Mouse (Mus musculus) kidney, postnatal 0 days (tissue): ENCODE measurements at regions not wholly inside any gene's neighbourhood (a gene's known extent, or its start where the extent isn't known, plus 50 kb on each side); places are given as distances from the start of the nearest gene placed in this dataset.

Experiments used
- ATAC-seq: fragments of 200-750 bp; cut with Nextera tagmentation; replicated peaks from 2 replicates; pipeline ENCODE4 v1.8.0; 2017; ENCODE audit warnings: low read depth, moderate number of reproducible peaks, moderate TSS enrichment, moderate library complexity; ENCODE audit not compliant: low FRiP score
- DNase-seq: peaks from one replicate; pipeline ENCODE4 v3.0.0-alpha.2; 2016; ENCODE audit warnings: low spot score
- H3K27ac ChIP-seq: fragments of 300-500 bp; sonication (generic); 2 replicates; pipeline ENCODE4 v1.5.1; 2014; ENCODE audit warnings: mild to moderate bottlenecking
- H3K27me3 ChIP-seq: fragments of 300-500 bp; sonication (generic); 2 replicates; pipeline ENCODE4 v1.6.1; 2014; ENCODE audit warnings: low read length, mixed read lengths; ENCODE audit not compliant: insufficient read depth
- H3K36me3 ChIP-seq: fragments of 300-500 bp; sonication (generic); 2 replicates; pipeline ENCODE4 v1.6.1; 2014; ENCODE audit warnings: low read length, mixed read lengths; ENCODE audit not compliant: insufficient read depth
- H3K4me1 ChIP-seq: fragments of 300-500 bp; sonication (generic); replicated peaks from 2 replicates; pipeline ENCODE4 v1.6.1; 2014; ENCODE audit warnings: antibody characterized with exemption, low read length, mixed read lengths; ENCODE audit not compliant: insufficient read depth
- H3K4me2 ChIP-seq: fragments of 300-500 bp; sonication (generic); 2 replicates; pipeline ENCODE4 v1.6.1; 2014; ENCODE audit warnings: mild to moderate bottlenecking, low read length, moderate library complexity, mixed read lengths
- H3K4me3 ChIP-seq: fragments of 300-500 bp; sonication (generic); replicated peaks from 2 replicates; pipeline ENCODE4 v1.5.1; 2014; ENCODE audit warnings: low read depth, low read length
- H3K9ac ChIP-seq: fragments of 300-500 bp; sonication (generic); 2 replicates; pipeline ENCODE4 v1.6.1; 2014; ENCODE audit warnings: low read depth, low read length
- H3K9me3 ChIP-seq: fragments of 300-500 bp; sonication (generic); replicated peaks from 2 replicates; pipeline ENCODE4 v1.6.1; 2016; ENCODE audit warnings: low read length, inconsistent platforms, mixed read lengths
- CTCF ChIP-seq: IDR thresholded peaks from 2 replicates; pipeline ENCODE4 v1.5.1; 2016; ENCODE audit warnings: antibody characterized with exemption, low read depth, mild to moderate bottlenecking, moderate library complexity
- WGBS: fragments of 180-500 bp; shearing (Covaris S2); extraction: QIAGEN DNeasy Blood & Tissue Kit; methylation state at CpG from one replicate; pipeline ENCODE4 v1.1.7; 2014; 5-methylcytosine and 5-hydroxymethylcytosine counted together

GRCm38 (mm10) chr9:104410211-104410610, 72.7 kb upstream of the Acpp start:
- 6% methylated on average over 5 of the region's 5 CpGs for WGBS
- TF ChIP-seq CTCF = peak; percentile 82

GRCm38 (mm10) chr9:104409381-104409780, 71.8 kb upstream of the Acpp start:
- Histone ChIP-seq H3K36me3 (no peaks in the 10 kb centered on the region), H3K9ac (no peak overlapping the region), H3K4me1 (no peaks in the 10 kb centered on the region), H3K27ac (no peak overlapping the region), H3K27me3 (no peaks in the 10 kb centered on the region), H3K4me3 (peak overlapping the region; percentile 13; the same call in 1 of the 2 replicates), H3K4me2 (peak overlapping the region; percentile 39), H3K9me3 (no peaks in the 10 kb centered on the region)
- 20% methylated on average over 12 of the region's 12 CpGs for WGBS
- no peak for TF ChIP-seq CTCF
- no peak for ATAC-seq
- no peak for DNase-seq

More at GRCm38 (mm10) chr9:104410211-104410610, 72.7 kb upstream of the Acpp start:
- Histone ChIP-seq H3K27ac (no peak overlapping the region), H3K9me3 (no peaks in the 10 kb centered on the region), H3K36me3 (no peaks in the 10 kb centered on the region), H3K4me2 (no peak overlapping the region), H3K9ac (no peak overlapping the region), H3K4me3 (no peak overlapping the region), H3K27me3 (no peaks in the 10 kb centered on the region), H3K4me1 (no peaks in the 10 kb centered on the region)
- DNase-seq (peak; percentile 87), ATAC-seq (no peak)

DNA sequence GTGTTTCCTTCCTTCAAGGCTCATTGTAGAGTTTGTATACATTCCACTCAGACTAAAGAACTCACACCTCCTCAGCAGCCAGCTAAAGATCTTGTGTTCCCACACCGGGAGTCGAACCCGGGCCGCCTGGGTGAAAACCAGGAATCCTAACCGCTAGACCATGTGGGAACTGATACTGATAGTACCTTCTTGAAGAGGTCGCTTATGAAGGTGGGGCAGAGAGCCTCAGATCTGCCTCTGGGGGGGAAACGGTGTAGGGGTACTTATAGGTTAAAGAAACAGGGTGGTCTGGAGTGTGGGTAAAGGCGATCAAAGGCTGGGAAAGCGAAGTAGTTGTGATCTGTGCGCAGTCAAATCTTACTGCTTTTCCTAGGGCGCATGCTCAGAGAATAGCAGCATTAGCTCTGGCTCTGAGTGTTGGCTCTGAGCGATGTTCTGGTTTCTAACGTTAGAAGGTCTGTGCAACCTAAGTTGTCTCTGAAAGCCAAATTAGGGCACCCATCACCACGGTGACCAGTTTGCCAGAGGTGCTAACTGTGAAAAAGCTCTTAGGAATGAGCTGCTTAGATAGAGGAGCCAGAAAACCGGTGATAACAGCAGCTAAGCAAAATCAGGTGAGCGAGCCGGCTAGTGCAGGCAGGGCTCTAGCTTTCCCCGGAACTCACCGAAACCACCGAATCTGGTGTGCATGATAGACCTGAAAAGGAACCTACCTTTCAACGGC, 71.2 kb upstream of the Acpp start:
- Histone ChIP-seq H3K4me1 (no peaks in the 10 kb centered on the region), H3K27ac (no peak overlapping the region), H3K4me2 (peak overlapping the region; percentile 39), H3K36me3 (no peaks in the 10 kb centered on the region), H3K9me3 (no peaks in the 10 kb centered on the region), H3K27me3 (no peaks in the 10 kb centered on the region), H3K4me3 (peak overlapping the region; percentile 13; the same call in 1 of the 2 replicates), H3K9ac (no peak overlapping the region)
- ATAC-seq (peak; percentile 49), DNase-seq (peak; percentile 20)
- no peak for TF ChIP-seq CTCF
- 19% methylated on average over 21 of the region's 21 CpGs for WGBS

DNA sequence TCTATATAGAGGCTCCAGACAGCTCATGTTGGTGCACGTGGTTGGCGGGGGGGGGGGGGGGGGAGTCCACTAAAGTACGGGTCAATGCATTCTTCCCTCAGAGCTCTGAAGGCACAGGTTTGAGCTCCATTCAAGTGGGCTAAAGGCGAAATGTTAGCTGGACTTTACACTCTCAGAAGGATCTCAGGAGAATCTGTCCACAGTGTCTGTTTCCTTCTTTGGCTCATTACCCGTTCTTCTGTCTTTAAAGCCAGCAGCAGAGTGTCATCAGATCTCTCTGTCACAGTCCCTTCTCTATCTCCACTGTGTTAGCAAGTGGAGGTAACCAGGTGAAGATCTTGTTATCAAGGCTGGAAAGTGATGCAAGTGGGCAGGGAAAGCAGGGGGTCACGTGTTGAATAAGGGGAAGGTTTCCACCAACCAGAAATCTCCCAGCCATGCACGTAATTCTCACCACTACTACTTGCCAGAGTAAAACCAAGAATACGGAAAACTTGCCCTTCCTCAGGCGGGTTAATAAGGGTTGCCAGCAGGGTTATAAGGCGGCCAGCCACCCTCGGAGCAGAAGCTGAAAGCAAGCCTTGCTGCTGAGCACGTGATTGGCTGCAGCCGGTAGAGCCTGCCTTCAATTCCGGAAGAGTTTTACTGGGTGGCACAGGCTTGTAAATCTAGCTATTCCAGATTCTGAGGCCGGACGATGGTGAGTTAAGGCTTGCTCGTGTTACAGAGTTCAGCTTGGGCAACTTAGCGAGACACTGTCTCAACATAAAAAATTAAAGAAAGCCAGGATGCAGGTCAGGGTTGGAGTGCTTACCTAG, 70.2 kb upstream of the Acpp start:
- Histone ChIP-seq H3K9me3 (no peaks in the 10 kb centered on the region), H3K27ac (no peak overlapping the region), H3K36me3 (no peaks in the 10 kb centered on the region), H3K9ac (no peak overlapping the region), H3K4me1 (no peaks in the 10 kb centered on the region), H3K4me2 (peak overlapping the region; percentile 39), H3K27me3 (no peaks in the 10 kb centered on the region), H3K4me3 (no peak overlapping the region; the same call in 1 of the 2 replicates)
- peak; percentile 50; the same call in 1 of the 2 replicates for ATAC-seq
- peak; percentile 64 for DNase-seq
- 9% methylated on average over 17 of the region's 18 CpGs for WGBS
- TF ChIP-seq CTCF = no peak

DNA sequence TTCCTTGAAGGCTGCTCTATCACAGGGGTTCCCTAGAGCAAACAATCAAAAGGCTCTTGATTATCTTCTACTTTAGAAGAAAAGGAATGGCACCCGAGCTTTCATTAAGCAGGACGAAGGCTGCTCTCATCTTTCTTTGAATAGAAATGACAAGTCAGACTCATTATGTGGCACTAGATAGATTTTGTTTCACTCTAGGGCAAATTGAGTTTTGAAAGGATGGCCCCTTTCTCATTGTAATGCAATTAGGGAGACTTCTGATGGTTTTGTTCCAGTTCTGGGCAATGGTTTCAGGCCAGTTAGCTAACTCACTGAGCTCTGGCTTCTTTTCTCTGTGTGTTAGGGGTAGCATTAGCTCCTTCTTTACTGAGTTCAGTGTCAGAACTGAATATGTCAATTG, 69.5 kb upstream of the Acpp start:
- no peak for TF ChIP-seq CTCF
- no peak overlapping the region for H3K4me3 ChIP-seq
- H3K27ac ChIP-seq = no peak overlapping the region
- H3K4me2 ChIP-seq = no peak overlapping the region
- no peak overlapping the region for H3K9ac ChIP-seq
- no peak for ATAC-seq
- WGBS = 75% methylated on average over 2 of the region's 2 CpGs
- H3K9me3 ChIP-seq = no peaks in the 10 kb centered on the region
- no peaks in the 10 kb centered on the region for H3K4me1 ChIP-seq
- H3K36me3 ChIP-seq = no peaks in the 10 kb centered on the region
- H3K27me3 ChIP-seq = no peaks in the 10 kb centered on the region
- no peak for DNase-seq

DNA sequence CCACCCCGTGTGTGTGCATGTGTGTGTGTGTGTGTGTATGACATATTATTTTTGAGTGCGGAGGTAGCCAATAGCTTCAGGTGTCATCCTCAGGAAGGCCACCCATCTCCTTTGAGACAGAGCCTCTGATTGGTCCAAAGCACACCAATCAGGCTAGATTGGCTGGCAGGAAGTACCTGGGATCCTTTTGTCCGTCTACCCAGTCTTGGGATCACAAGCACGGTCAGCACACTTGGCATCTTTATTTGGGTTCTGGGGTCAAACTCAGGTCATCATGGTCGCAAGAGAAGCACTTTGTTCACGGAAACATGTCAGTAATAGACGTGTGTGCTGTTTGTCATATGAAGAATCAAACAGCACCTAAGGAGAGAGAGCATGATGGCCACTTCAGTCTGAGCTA, 68.9 kb upstream of the Acpp start:
- Histone ChIP-seq H3K4me3 (no peak overlapping the region), H3K36me3 (no peaks in the 10 kb centered on the region), H3K9ac (no peak overlapping the region), H3K27me3 (no peaks in the 10 kb centered on the region), H3K4me2 (no peak overlapping the region), H3K4me1 (no peaks in the 10 kb centered on the region), H3K27ac (no peak overlapping the region), H3K9me3 (no peaks in the 10 kb centered on the region)
- WGBS = 66% methylated on average over 7 of the region's 7 CpGs
- no peak for TF ChIP-seq CTCF
- DNase-seq (no peak), ATAC-seq (no peak)
